Mouse (Mus musculus) kidney, adult 2 months (tissue): ENCODE results near the gene Pcca. TPM values are rescaled to one million over a fixed set of nuclear protein-coding genes. Genes with fewer than 3 reads are reported as not detected.

Experiments
- DNase-seq: peaks from one replicate; pipeline ENCODE4 v3.0.0; 2021
- H3K27ac ChIP-seq: fragments of 200-500 bp; 2 replicates; pipeline ENCODE4 v1.5.1; 2012; ENCODE audit warnings: low read depth, low read length, control low read depth, inconsistent platforms; ENCODE audit not compliant: insufficient read depth
- H3K27me3 ChIP-seq: fragments of 200-500 bp; replicated peaks from 2 replicates; pipeline ENCODE4 v1.6.1; 2012; ENCODE audit warnings: mild to moderate bottlenecking, moderate library complexity, low read length, inconsistent platforms; ENCODE audit not compliant: control insufficient read depth, insufficient read depth
- H3K36me3 ChIP-seq: fragments of 200-500 bp; 2 replicates; pipeline ENCODE4 v1.6.1; 2012; ENCODE audit warnings: mild to moderate bottlenecking, moderate library complexity, low read length, inconsistent platforms; ENCODE audit not compliant: control insufficient read depth, insufficient read depth
- H3K4me1 ChIP-seq: fragments of 200-500 bp; 2 replicates; pipeline ENCODE4 v1.6.1; 2011; ENCODE audit warnings: low read length; ENCODE audit not compliant: control insufficient read depth, insufficient read depth
- H3K4me3 ChIP-seq: fragments of 200-500 bp; 2 replicates; pipeline ENCODE4 v1.5.1; 2011; ENCODE audit warnings: mild to moderate bottlenecking, low read depth, low read length, control low read depth; ENCODE audit not compliant: insufficient read depth
- CTCF ChIP-seq: fragments of 200-500 bp; conservative IDR thresholded peaks from 2 replicates; pipeline ENCODE4 v1.5.1; 2011; ENCODE audit warnings: low read depth, mild to moderate bottlenecking, control low read depth, low read length, moderate library complexity, mixed read lengths; ENCODE audit not compliant: insufficient read depth, insufficient read length
- POLR2A ChIP-seq: fragments of 200-500 bp; IDR thresholded peaks from one replicate; pipeline ENCODE4 v1.6.1; 2011; ENCODE audit warnings: low read depth, low read length, control low read depth
- WGBS: fragments of 180-500 bp; shearing (Covaris S2); methylation state at CpG from one replicate; pipeline ENCODE4 v1.1.7; 2018; 5-methylcytosine and 5-hydroxymethylcytosine counted together
- polyA plus RNA-seq: library from polyadenylated mRNA; depleted of rRNA; stranded (reverse); fragments of >200 nt; gene quantifications from 2 replicates; pipeline ENCODE4 v1.2.3, GENCODE M21; 2012

The Pcca gene
- polyA plus RNA-seq, 1 experiment: 77.1 TPM

DNA sequence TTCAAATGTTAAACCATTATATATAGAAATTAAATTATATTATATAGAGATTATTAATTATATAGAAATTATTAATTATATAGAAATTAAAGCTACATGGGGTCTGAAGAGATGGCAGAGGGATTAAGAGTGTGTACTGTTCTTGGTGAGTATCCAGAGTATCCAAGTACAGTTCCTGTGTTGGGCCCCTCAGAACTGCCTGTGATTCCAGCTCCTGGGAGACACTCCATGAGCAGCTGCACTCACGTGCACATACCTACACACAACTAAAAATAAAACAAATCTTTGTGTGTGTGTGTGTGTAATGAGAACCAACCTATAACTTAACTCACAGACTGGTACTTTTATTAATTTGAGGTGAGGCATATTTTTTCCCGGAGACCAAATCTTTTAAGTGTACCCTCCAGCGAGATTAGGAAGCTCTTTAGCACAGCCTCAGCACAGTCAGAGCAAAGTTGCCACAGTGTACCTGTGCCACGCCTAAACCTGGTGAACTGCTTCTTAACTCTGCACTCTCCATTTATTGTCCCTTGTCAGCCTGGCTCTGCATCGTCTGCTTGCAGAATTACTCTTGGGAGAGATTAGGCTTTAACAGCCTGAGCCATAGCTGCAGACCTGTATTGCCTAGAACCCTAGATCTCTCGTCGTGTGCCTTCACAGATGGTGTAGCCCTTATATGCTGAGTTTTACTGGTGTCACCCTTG, 301.5 kb downstream of the Pcca start:
- WGBS: 78% methylated on average over 7 of the region's 7 CpGs
- no peaks in the 10 kb centered on the region for H3K36me3 ChIP-seq
- TF ChIP-seq POLR2A (no peak), CTCF (no peak)
- no peaks in the 10 kb centered on the region for H3K27me3 ChIP-seq
- no peak overlapping the region for H3K27ac ChIP-seq
- no peak for DNase-seq
- no peak overlapping the region for H3K4me3 ChIP-seq
- H3K4me1 ChIP-seq: no peaks in the 10 kb centered on the region

DNA sequence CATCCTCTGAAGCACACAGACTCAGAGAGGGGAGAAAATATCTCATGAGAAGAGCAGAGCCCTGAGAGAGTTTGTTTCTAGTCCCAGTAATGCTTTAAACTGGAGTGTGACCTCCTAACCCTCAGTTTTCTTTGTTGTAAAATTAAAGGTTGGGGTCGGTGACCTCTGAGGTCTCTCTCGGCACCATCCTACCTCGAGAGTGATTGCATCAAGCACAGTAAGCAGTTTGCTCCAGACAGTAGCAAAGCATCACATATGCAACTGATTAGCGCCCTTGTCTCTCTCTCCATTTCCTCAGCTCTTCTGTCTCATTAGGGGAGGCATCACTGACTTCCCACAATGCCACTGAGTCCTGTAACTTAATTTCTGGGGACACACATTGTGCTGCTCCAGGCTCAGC, 302.1 kb downstream of the Pcca start:
- H3K27me3 ChIP-seq: no peaks in the 10 kb centered on the region
- whole genome bisulfite sequencing: 46% methylated on average over 4 of the region's 4 CpGs
- TF ChIP-seq CTCF: no peak
- no peak for TF ChIP-seq POLR2A

DNA sequence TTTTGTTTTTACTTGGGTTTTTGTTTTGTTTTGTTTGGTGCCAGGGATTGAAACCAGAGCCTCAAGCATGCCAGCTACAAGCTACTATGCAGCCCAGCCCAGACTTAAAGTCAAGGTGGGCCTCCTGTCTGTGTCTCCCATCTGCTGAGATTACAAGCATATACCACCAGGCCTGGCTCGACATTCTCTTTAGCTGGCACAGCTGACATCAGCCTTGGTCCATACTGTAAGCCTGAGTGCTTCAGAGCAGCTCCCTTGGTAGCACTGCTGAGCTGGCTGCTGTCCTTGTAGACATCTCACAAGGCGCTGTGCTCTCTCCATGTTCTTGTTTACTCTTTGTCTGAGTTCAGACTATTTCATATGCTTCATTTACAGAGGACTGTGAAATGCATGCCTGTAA, 302.9 kb downstream of the Pcca start:
- TF ChIP-seq CTCF (no peak), POLR2A (no peak)
- 64% methylated on average over 2 of the region's 2 CpGs for WGBS

More for the DNA sequence above, 302.1 kb downstream of the Pcca start:
- H3K27ac ChIP-seq: no peak overlapping the region
- no peaks in the 10 kb centered on the region for H3K36me3 ChIP-seq
- no peaks in the 10 kb centered on the region for H3K4me1 ChIP-seq
- no peak for DNase-seq
- H3K4me3 ChIP-seq: no peak overlapping the region

DNA sequence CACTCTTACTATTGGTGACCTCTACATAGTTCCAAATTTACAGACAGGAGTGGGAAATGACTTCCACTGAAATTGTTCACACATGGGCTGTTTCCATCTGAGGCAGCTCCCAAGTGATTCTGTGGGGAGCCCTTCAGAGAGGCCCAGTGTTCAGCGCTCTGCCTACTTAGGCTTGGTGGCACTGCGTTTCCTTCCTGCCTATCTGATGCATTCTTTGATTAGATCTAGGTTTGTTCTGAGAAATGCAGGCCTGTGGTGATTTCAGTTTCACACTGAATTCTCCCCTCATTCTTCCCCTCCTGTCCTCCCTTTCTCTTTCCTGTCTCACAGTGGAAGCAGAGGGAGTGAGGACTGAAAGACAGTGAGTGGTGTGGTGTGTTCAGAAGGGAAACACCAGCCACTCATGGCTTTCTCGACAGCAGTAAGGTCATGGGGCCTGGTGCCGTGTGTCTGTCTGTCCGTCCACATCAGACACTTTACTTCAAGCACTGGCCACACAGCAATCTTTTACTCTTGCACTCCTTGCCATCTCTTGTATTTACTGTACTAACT, 318.5 kb downstream of the Pcca start:
- H3K4me1 ChIP-seq: no peaks in the 10 kb centered on the region
- no peak for DNase-seq
- H3K4me3 ChIP-seq: no peak overlapping the region
- H3K27me3 ChIP-seq: no peaks in the 10 kb centered on the region
- TF ChIP-seq CTCF (no peak), POLR2A (no peak)
- 79% methylated on average over 5 of the region's 5 CpGs for WGBS
- no peak overlapping the region for H3K27ac ChIP-seq
- H3K36me3 ChIP-seq: no peaks in the 10 kb centered on the region

More for the DNA sequence above, 302.9 kb downstream of the Pcca start:
- Histone ChIP-seq H3K4me1 (no peaks in the 10 kb centered on the region), H3K4me3 (no peak overlapping the region), H3K36me3 (no peaks in the 10 kb centered on the region), H3K27ac (no peak overlapping the region), H3K27me3 (no peaks in the 10 kb centered on the region)
- no peak for DNase-seq

DNA sequence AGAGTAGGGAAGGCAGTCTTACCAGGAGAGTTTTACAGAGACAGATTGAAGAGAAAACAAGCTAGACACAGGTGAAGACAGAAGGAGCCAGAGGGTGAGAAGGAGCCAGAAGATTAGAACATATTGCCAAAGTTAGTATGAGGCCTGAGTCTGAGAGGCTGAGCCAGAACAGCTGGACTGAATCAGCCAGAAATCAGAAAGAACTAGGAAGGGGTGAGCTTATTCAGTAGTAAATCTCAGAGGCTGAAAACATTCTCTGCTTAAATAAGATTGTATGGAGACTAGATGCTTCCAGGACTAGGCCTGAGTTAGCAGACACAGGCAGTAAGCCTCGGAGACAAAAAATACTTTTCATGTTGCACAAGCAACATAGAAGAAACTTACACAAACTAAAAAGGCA, 325.7 kb downstream of the Pcca start:
- Histone ChIP-seq H3K4me1 (peaks cover 3% of the 10 kb centered on the region; the same call in 1 of the 2 replicates), H3K27me3 (no peaks in the 10 kb centered on the region), H3K36me3 (no peaks in the 10 kb centered on the region), H3K27ac (no peak overlapping the region), H3K4me3 (no peak overlapping the region)
- TF ChIP-seq POLR2A: no peak
- TF ChIP-seq CTCF: no peak
- no peak for DNase-seq
- WGBS: 71% methylated on average over 1 of the region's 1 CpGs

DNA sequence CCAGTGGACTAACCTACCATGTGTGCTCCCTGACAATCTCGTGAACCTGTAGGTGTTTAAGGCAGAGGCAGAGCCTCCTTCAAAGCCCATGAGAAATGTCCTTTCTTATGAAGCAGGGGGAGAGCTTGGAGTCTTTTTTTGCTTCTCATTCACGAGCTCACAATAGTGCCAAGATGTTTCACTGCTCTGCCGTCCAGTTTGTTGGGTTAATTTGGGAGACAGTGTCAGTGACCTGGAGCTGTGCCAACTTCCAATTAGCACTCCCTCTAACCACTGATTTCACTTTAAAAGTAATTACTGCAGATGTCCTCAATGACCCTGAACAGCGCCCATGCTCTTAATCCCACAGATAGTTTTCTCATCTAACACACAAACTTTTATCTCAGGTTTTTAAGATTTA, 328.5 kb downstream of the Pcca start:
- H3K4me1 ChIP-seq: peaks cover 3% of the 10 kb centered on the region; the same call in 1 of the 2 replicates
- H3K36me3 ChIP-seq: no peaks in the 10 kb centered on the region
- WGBS: 39% methylated on average over 4 of the region's 4 CpGs
- DNase-seq: peak; percentile 23
- no peak overlapping the region for H3K27ac ChIP-seq
- TF ChIP-seq POLR2A (no peak), CTCF (no peak)
- no peak overlapping the region for H3K4me3 ChIP-seq
- no peaks in the 10 kb centered on the region for H3K27me3 ChIP-seq

DNA sequence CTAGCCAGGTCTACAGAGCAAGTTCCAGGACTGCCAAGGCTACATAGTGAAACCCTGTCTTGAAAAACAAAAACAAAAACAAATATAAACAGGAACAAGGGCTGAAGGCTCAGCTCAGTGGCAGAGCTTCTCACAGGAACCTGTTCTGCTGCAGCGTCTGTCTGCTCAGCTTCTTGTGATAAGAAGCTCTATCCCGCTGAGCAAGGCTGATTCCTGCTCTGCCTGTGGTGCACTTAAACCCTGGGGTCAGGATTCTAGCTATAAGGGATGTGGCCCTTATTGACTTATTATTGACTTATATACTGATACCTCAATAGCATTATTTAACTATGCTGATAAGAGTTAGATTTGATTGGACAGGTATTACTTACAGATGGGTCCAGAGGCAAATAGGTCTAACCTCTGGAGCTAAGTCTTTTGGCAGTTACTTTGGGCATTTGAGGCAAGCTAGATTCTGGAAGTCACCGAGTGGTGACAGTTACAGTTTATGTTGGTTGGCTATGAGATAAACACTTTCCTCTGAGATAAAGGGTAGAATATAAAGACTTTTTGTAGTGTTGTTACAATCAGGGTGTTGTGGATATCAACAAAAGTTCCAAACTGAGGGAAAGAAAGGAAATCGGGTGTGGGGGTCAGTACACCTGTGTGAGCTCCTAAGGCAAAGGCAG, 331.5 kb downstream of the Pcca start:
- H3K4me3 ChIP-seq: no peak overlapping the region
- DNase-seq: no peak
- WGBS: 96% methylated on average over 4 of the region's 4 CpGs
- TF ChIP-seq CTCF (no peak), POLR2A (no peak)
- H3K4me1 ChIP-seq: peaks cover 3% of the 10 kb centered on the region; the same call in 1 of the 2 replicates
- H3K36me3 ChIP-seq: no peaks in the 10 kb centered on the region
- H3K27me3 ChIP-seq: no peaks in the 10 kb centered on the region
- H3K27ac ChIP-seq: no peak overlapping the region
